Mouse (Mus musculus) olfactory bulb, adult 2 months (tissue): ENCODE measurements around the gene Tmtc1. TPM values are rescaled to one million over a fixed set of nuclear protein-coding genes. Genes with fewer than 3 reads are reported as not detected.

Source experiments
- H3K27ac ChIP-seq: fragments of 200-500 bp; 2 replicates; pipeline ENCODE4 v1.5.1; 2012; ENCODE audit warnings: low read depth, low read length; ENCODE audit not compliant: insufficient read depth
- H3K4me1 ChIP-seq: fragments of 200-500 bp; 2 replicates; pipeline ENCODE4 v1.6.1; 2012; ENCODE audit warnings: low read length; ENCODE audit not compliant: control insufficient read depth, insufficient read depth
- H3K4me3 ChIP-seq: fragments of 200-500 bp; 2 replicates; pipeline ENCODE4 v1.5.1; 2012; ENCODE audit warnings: mild to moderate bottlenecking, low read depth, low read length, moderate library complexity; ENCODE audit not compliant: insufficient read depth
- CTCF ChIP-seq: fragments of 200-500 bp; IDR thresholded peaks from 2 replicates; pipeline ENCODE4 v1.5.1; 2012; ENCODE audit warnings: low read depth, mild to moderate bottlenecking, low read length, moderate library complexity; ENCODE audit not compliant: insufficient read depth
- POLR2A ChIP-seq: fragments of 200-500 bp; IDR thresholded peaks from 2 replicates; pipeline ENCODE4 v1.6.1; 2012; ENCODE audit warnings: mild to moderate bottlenecking, low read depth, low read length, moderate library complexity; ENCODE audit not compliant: insufficient read depth
- WGBS: fragments of 180-500 bp; shearing (Covaris S2); methylation state at CpG from one replicate; pipeline ENCODE4 v1.1.7; 2018; 5-methylcytosine and 5-hydroxymethylcytosine counted together
- polyA plus RNA-seq: library from polyadenylated mRNA; stranded (reverse); fragments of >200 nt; gene quantifications from 2 replicates; pipeline ENCODE4 v1.2.4, GENCODE M21; 2012; ENCODE audit warnings: low replicate concordance; ENCODE audit not compliant: missing spikeins, insufficient read depth, insufficient read length

Gene Tmtc1
- polyA plus RNA-seq, 1 experiment = not detected

- H3K27ac ChIP-seq = no peak overlapping the region
- no peak overlapping the region for H3K4me3 ChIP-seq
- no peak for TF ChIP-seq POLR2A
- TF ChIP-seq CTCF = no peak
- WGBS = 76% methylated on average over 3 of the region's 3 CpGs
- no peaks in the 10 kb centered on the region for H3K4me1 ChIP-seq
Measured at GRCm38 (mm10) chr6:148459636-148460035, 15.4 kb upstream of the Tmtc1 start.

- no peak for TF ChIP-seq CTCF
- no peak for TF ChIP-seq POLR2A
- no peaks in the 10 kb centered on the region for H3K4me1 ChIP-seq
- H3K27ac ChIP-seq = no peak overlapping the region
- H3K4me3 ChIP-seq = no peak overlapping the region
- WGBS = 75% methylated on average over 4 of the region's 4 CpGs
Measured at GRCm38 (mm10) chr6:148455470-148455869, 11.3 kb upstream of the Tmtc1 start.

GRCm38 (mm10) chr6:148454740-148455139, 10.6 kb upstream of the Tmtc1 start:
- TF ChIP-seq CTCF (no peak), POLR2A (no peak)
- no peaks in the 10 kb centered on the region for H3K4me1 ChIP-seq
- 83% methylated on average over 2 of the region's 2 CpGs for WGBS
- H3K4me3 ChIP-seq = no peak overlapping the region
- H3K27ac ChIP-seq = no peak overlapping the region

- no peak overlapping the region for H3K27ac ChIP-seq
- no peak overlapping the region for H3K4me3 ChIP-seq
- WGBS = 65% methylated on average over 3 of the region's 3 CpGs
- TF ChIP-seq CTCF = no peak
- TF ChIP-seq POLR2A = no peak
- H3K4me1 ChIP-seq = no peaks in the 10 kb centered on the region
Measured at GRCm38 (mm10) chr6:148448151-148448550, 4.0 kb upstream of the Tmtc1 start.

- WGBS = 81% methylated on average over 3 of the region's 3 CpGs
Measured at GRCm38 (mm10) chr6:148446113-148446512, 1.9 kb upstream of the Tmtc1 start.

GRCm38 (mm10) chr6:148444796-148445195, 607 bp upstream of the Tmtc1 start:
- Histone ChIP-seq H3K4me1 (peaks cover 6% of the 10 kb centered on the region; the same call in 1 of the 2 replicates), H3K4me3 (peak overlapping the region; percentile 85), H3K27ac (peak overlapping the region; percentile 80)
- 5% methylated on average over 9 of the region's 9 CpGs for WGBS
- no peak for TF ChIP-seq CTCF
- no peak for TF ChIP-seq POLR2A

More at GRCm38 (mm10) chr6:148446113-148446512, 1.9 kb upstream of the Tmtc1 start:
- peaks cover 4% of the 10 kb centered on the region; the same call in 1 of the 2 replicates for H3K4me1 ChIP-seq
- no peak overlapping the region for H3K27ac ChIP-seq
- no peak overlapping the region for H3K4me3 ChIP-seq
- TF ChIP-seq POLR2A (no peak), CTCF (no peak)

- 2% methylated on average over 15 of the region's 15 CpGs for WGBS
- peak overlapping the region; percentile 85 for H3K4me3 ChIP-seq
- peaks cover 9% of the 10 kb centered on the region for H3K4me1 ChIP-seq
- peak overlapping the region; percentile 42 for H3K27ac ChIP-seq
- no peak for TF ChIP-seq CTCF
- TF ChIP-seq POLR2A = no peak
Measured at GRCm38 (mm10) chr6:148443291-148443725, 881 bp downstream of the Tmtc1 start.

GRCm38 (mm10) chr6:148442671-148443290, 1.4 kb downstream of the Tmtc1 start:
- TF ChIP-seq CTCF = no peak
- TF ChIP-seq POLR2A = no peak
- WGBS = 1% methylated on average over 27 of the region's 27 CpGs

GRCm38 (mm10) chr6:148441871-148442270, 2.3 kb downstream of the Tmtc1 start:
- WGBS = 18% methylated on average over 5 of the region's 5 CpGs
- Histone ChIP-seq H3K27ac (no peak overlapping the region; the same call in 1 of the 2 replicates), H3K4me3 (peak overlapping the region; percentile 44), H3K4me1 (peaks cover 14% of the 10 kb centered on the region)
- TF ChIP-seq POLR2A (no peak), CTCF (no peak)

More at GRCm38 (mm10) chr6:148442671-148443290, 1.4 kb downstream of the Tmtc1 start:
- peak overlapping the region; percentile 85 for H3K4me3 ChIP-seq
- peak overlapping the region; percentile 42 for H3K27ac ChIP-seq
- H3K4me1 ChIP-seq = peaks cover 9% of the 10 kb centered on the region
